ENCODE assay signal across 18 mouse cellular contexts in the genomic region with DNA sequence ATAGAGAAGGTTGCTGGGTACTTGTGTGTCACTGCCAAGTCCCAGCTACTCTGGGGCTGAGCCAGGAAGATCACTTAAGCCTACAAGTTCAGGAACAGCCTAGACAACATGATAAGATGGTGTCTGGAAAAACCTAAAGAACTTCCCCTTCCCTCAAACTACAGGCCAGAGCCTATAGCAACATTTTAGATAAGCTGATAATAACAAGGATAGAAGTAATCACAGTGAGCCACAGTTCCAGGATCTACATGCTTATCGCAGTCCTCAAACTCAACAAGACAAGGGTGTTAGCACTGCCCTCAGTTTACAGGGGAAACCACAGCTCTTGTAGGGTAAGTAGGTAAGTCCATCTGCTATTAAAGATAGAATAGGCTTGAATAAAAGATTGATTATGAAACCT.
"Had no signal": no experiment of that assay in that cellular context is flagged by ENCODE, and none has a peak within 500 bp of the region (broad histone marks: within the 10 kb centered on the region; RNA-seq: fewer than 3 reads in every experiment).

No protein-coding gene starts in this region.

- H3K27me3 ChIP-seq: liver, embryonic 15.5 days; midbrain, embryonic 13.5 days had no signal

- H3K9ac ChIP-seq: liver, embryonic 15.5 days; lung, embryonic 14.5 days; midbrain, embryonic 13.5 days had no signal

- H3K27ac ChIP-seq: kidney, postnatal 0 days; layer of hippocampus, adult 2 months; left cerebral cortex, adult 2 months; liver, embryonic 15.5 days; midbrain, embryonic 13.5 days; stomach, postnatal 0 days had no signal

- DNase-seq: kidney, adult 2 months; kidney, postnatal 25 days; layer of hippocampus, postnatal 36 days; lung, embryonic 14.5 days; lung, postnatal 36 days; right cerebral cortex, postnatal 14 days; right cerebral cortex, postnatal 4 days; thymus, adult 2 months; thymus, postnatal 14 days; thymus, postnatal 4 days had no signal

- H3K4me2 ChIP-seq: liver, embryonic 15.5 days; lung, embryonic 14.5 days; midbrain, embryonic 13.5 days had no signal

- ATAC-seq: intestine, postnatal 0 days; lung, postnatal 0 days; midbrain, embryonic 13.5 days had no signal

- H3K4me3 ChIP-seq: layer of hippocampus, adult 2 months; left cerebral cortex, adult 2 months; liver, embryonic 15.5 days; midbrain, embryonic 13.5 days had no signal

- H3K36me3 ChIP-seq: liver, embryonic 15.5 days had no signal

- H3K9me3 ChIP-seq: liver, embryonic 15.5 days; midbrain, embryonic 13.5 days had no signal

- H3K4me1 ChIP-seq: midbrain, embryonic 13.5 days had no signal
